Mouse (Mus musculus) T-helper 17 cell (primary cell): ENCODE measurements around the gene Ostm1.

Source experiments
- in situ Hi-C, 2 experiments: fragments of 300-600 bp; cut with MboI, MseI; formaldehyde crosslinking; loops; 1 replicate in 1 of 2; 2 replicates in 1 of 2; pipeline ENCODE4 v1.15.1; 2025; ENCODE audit warnings: high pct_unique_total_duplicates in 2 of 2

Ostm1 gene

GRCm38 (mm10) chr10:42723275-42724232 lies 139.9 kb downstream of the Ostm1 start:
- in situ Hi-C loops = no loop called here

DNA sequence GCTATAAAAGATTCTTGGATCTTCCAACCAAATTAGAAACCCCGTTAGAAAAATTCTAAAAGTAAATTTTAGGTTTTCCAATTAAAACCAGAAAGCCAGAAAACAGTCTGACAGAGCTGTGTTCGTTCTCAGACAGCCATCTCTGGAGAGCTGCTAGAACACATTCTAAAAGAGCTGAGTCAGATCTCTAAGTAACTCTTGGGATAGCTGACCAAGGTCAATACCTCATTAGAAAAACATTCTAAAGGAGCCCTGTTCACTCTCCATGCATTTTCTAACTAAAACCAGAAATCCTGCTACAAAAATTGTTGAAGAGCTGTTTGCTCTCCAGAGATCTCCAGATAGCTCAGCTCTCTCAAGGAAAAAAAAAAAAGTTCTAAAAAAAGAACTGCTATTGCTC lies 146.0 kb downstream of the Ostm1 start:
- in situ Hi-C loops = no loop called here

DNA sequence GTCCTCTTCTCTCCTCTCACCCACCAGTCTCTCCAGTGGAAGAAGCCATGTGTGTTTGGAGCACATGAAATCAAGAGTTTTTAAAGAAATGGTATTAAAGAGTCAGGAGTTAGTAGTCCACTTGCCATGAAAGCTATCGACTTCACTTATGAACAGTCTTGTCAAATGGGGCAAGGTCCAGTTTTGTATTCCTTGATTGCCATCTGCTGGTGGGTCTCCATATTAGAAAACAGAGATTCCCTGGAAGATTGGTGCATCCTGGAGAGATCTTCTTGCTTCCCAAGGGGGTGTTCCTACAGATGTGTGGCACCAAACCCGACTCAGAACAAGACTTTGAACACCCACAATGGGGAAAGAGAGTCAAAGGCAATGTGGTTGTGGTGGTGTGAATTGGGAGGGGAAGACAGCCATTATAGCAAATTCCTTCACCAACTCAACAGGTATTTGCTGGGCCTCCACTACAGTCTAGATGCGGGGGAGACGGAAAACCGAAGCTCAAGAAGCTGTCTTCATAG lies 151.0 kb downstream of the Ostm1 start:
- in situ Hi-C loops = no loop called here

- in situ Hi-C loops = no loop called here
Measured at GRCm38 (mm10) chr10:42751813-42752212, 168.2 kb downstream of the Ostm1 start.
